Mouse (Mus musculus): ENCODE data around the gene Gstp3.

- TF ChIP-seq CTCF (IDR thresholded peaks at IDR 0.05; ENCODE audit: low read depth, low read length): no peak
- TF ChIP-seq GATA1 (IDR thresholded peaks at IDR 0.05; ENCODE audit: borderline replicate concordance, low read length): no peak
These were observed 20.2 kb upstream of the Gstp3 start for GRCm38 (mm10) chr19:4079594-4079993.

All from G1E (cell line).